Comparison of ENCODE assay signal across 23 mouse cellular contexts in genomic region chr1:89880193-89880592, GRCm38 (mm10). TPM values are rescaled to one million over a fixed set of nuclear protein-coding genes. Genes with fewer than 3 reads are reported as not detected.
A peak's percentile ranks its signal among the peaks of the same experiment; 100 is the strongest.
DNase-seq lines count a peak whose midpoint lies in the region; ATAC-seq and TF ChIP-seq lines count a peak whose summit lies in the region.
"Had no signal": no experiment of that assay in that cellular context is flagged by ENCODE, and none has a peak within 500 bp of the region (broad histone marks: within the 10 kb centered on the region; RNA-seq: fewer than 3 reads in every experiment).

No protein-coding gene starts in this region.

- no peak overlapping the region for H3K4me2 ChIP-seq in midbrain, embryonic 11.5 days
- no peak overlapping the region for H3K4me2 ChIP-seq in midbrain, postnatal 0 days (ENCODE audit: low read depth, low read length, poor library complexity, severe bottlenecking)
- H3K4me2 ChIP-seq: heart, embryonic 12.5 days; neural tube, embryonic 13.5 days had no signal

- peaks cover 29% of the 10 kb centered on the region for H3K4me1 ChIP-seq in midbrain, embryonic 11.5 days (ENCODE audit: control insufficient read depth, insufficient read depth, low read length)
- peaks cover 4% of the 10 kb centered on the region for H3K4me1 ChIP-seq in midbrain, postnatal 0 days (ENCODE audit: insufficient read depth, low read length)

- no peak overlapping the region for H3K27ac ChIP-seq in midbrain, embryonic 11.5 days (ENCODE audit: low read depth, low read length)
- H3K27ac ChIP-seq in midbrain, postnatal 0 days (ENCODE audit: low read depth, low read length), result no peak overlapping the region
- H3K27ac ChIP-seq: hindbrain, postnatal 0 days; neural tube, embryonic 13.5 days had no signal

- 0 out of 2 replicates have a peak, but pooled peaks have one; percentile 45 for ATAC-seq in midbrain, embryonic 11.5 days (ENCODE audit: low FRiP score)
- ATAC-seq in midbrain, postnatal 0 days (ENCODE audit: low FRiP score), result no peak
- ATAC-seq: CD4-positive, CD25-positive, alpha-beta regulatory T cell, adult 4 months had no signal

- DNase-seq in heart, adult 11 months, result peak; percentile 72
- DNase-seq in heart, postnatal 36 days, result no peak
- DNase-seq in kidney, postnatal 14 days, result peak; percentile 20
- DNase-seq in kidney, adult 9 months, result no peak
- DNase-seq in midbrain, embryonic 11.5 days (ENCODE audit: low spot score, missing footprints), result no peak
- no peak for DNase-seq in midbrain, postnatal 0 days (ENCODE audit: low spot score)
- peak; percentile 50 for DNase-seq in mesoderm, embryonic 11.5 days (ENCODE audit: low read depth, low spot score)
- no peak for DNase-seq in thymus, postnatal 36 days
- DNase-seq: adrenal gland, postnatal 25 days; cerebellum, adult 11 months; cerebellum, postnatal 14 days; liver; thymus, adult 18-20 months had no signal

- H3K36me3 ChIP-seq in midbrain, embryonic 11.5 days (ENCODE audit: control insufficient read depth, insufficient read depth, low read length), result no peaks in the 10 kb centered on the region
- H3K36me3 ChIP-seq in midbrain, postnatal 0 days (ENCODE audit: insufficient read depth, low read length), result peaks cover 4% of the 10 kb centered on the region; the same call in 1 of the 2 replicates
- H3K36me3 ChIP-seq: heart, embryonic 12.5 days; neural tube, embryonic 13.5 days had no signal

- no peak overlapping the region for H3K9ac ChIP-seq in midbrain, embryonic 11.5 days (ENCODE audit: low read length)
- no peak overlapping the region for H3K9ac ChIP-seq in midbrain, postnatal 0 days (replicated peaks; ENCODE audit: low read length, poor library complexity, severe bottlenecking)
- H3K9ac ChIP-seq: heart, embryonic 12.5 days; neural tube, embryonic 13.5 days had no signal

- no peak overlapping the region for H3K4me3 ChIP-seq in midbrain, embryonic 11.5 days (ENCODE audit: low read depth, low read length)
- H3K4me3 ChIP-seq in midbrain, postnatal 0 days (ENCODE audit: low read depth, low read length), result no peak overlapping the region
- H3K4me3 ChIP-seq: embryonic facial prominence, embryonic 10.5 days; heart, embryonic 12.5 days; megakaryocyte, embryonic 14.5 days; neural tube, embryonic 13.5 days had no signal

- intact Hi-C loops in heart, postnatal 36 days (cut with DNase I), result no loop called here

- 2% methylated on average over 8 of the region's 8 CpGs for WGBS in midbrain, embryonic 11.5 days
- 14% methylated on average over 8 of the region's 8 CpGs for WGBS in midbrain, postnatal 0 days

- peaks cover 9% of the 10 kb centered on the region; the same call in 1 of the 2 replicates for H3K27me3 ChIP-seq in midbrain, embryonic 11.5 days (ENCODE audit: control insufficient read depth, insufficient read depth, low read length)
- H3K27me3 ChIP-seq in midbrain, postnatal 0 days (ENCODE audit: insufficient read depth, low read length), result no peaks in the 10 kb centered on the region
- H3K27me3 ChIP-seq: heart, embryonic 12.5 days; megakaryocyte, embryonic 14.5 days; neural tube, embryonic 13.5 days had no signal

- no peak for TF ChIP-seq CTCF in midbrain, postnatal 0 days (IDR thresholded peaks at IDR 0.05)

- no peaks in the 10 kb centered on the region for H3K9me3 ChIP-seq in midbrain, embryonic 11.5 days (ENCODE audit: control insufficient read depth, low read length)
- H3K9me3 ChIP-seq in midbrain, postnatal 0 days (ENCODE audit: low read length), result no peaks in the 10 kb centered on the region
- H3K9me3 ChIP-seq: embryonic facial prominence, embryonic 10.5 days; heart, embryonic 12.5 days; neural tube, embryonic 13.5 days had no signal

RNA-seq across cellular contexts. Expression of gene Gbx2, which starts 50.8 kb away (rescaled TPM):
- not detected for total RNA-seq in heart, postnatal 36 days (2021)
- polyA plus RNA-seq in midbrain, embryonic 11.5 days (2014; fragmentation: Nextera tagmentation; extraction: Ambion mirVana), result 9.6 TPM in 2 replicates
- total RNA-seq in midbrain, postnatal 0 days (2014; rRNA removed), result 9.9 and 10.8 TPM in 2 replicates
- polyA plus RNA-seq in midbrain, postnatal 0 days (2015; fragmentation: Nextera tagmentation; extraction: Ambion mirVana), result 15.2 and 22.8 TPM in 2 replicates
- total RNA-seq: adrenal gland, postnatal 25 days; gastrocnemius, postnatal 4 days; heart, postnatal 14 days; MEL; monocyte, adult 5-6 weeks had no signal
- polyA plus RNA-seq: CD4-positive, CD25-positive, alpha-beta regulatory T cell, adult 4 months had no signal

Comparison
In these comparisons a context has a peak if more than half of its experiments do, and no peak if none do; other contexts are left out.
1. DNase-seq: peak in heart, adult 11 months (single experiment), kidney, postnatal 14 days (single experiment) and mesoderm, embryonic 11.5 days (single experiment); none in heart, postnatal 36 days (0 of 2), kidney, adult 9 months (single experiment), midbrain, embryonic 11.5 days (single experiment), midbrain, postnatal 0 days (single experiment) and thymus, postnatal 36 days (0 of 2).
2. RNA of gene Gbx2, which starts 50.8 kb away (total RNA-seq): 9.9 to 10.8 TPM in midbrain, postnatal 0 days; not detected in heart, postnatal 36 days; every median in the first group is over 10 times any median in the second.